Mouse (Mus musculus) cortical plate, adult 2 months (tissue): ENCODE data around the gene Fam189a1. TPM values are rescaled to one million over a fixed set of nuclear protein-coding genes. Genes with fewer than 3 reads are reported as not detected.

ENCODE experiments used
- H3K27ac ChIP-seq: fragments of 200-500 bp; 2 replicates; pipeline ENCODE4 v1.5.1; 2012; ENCODE audit warnings: low read length, control low read depth, inconsistent platforms; ENCODE audit not compliant: insufficient read depth
- H3K4me1 ChIP-seq: fragments of 200-500 bp; 2 replicates; pipeline ENCODE4 v1.6.1; 2011; ENCODE audit warnings: low read length; ENCODE audit not compliant: control insufficient read depth, insufficient read depth
- H3K4me3 ChIP-seq: fragments of 200-500 bp; 2 replicates; pipeline ENCODE4 v1.5.1; 2011; ENCODE audit warnings: mild to moderate bottlenecking, low read length, control low read depth; ENCODE audit not compliant: insufficient read depth
- CTCF ChIP-seq: fragments of 200-500 bp; IDR thresholded peaks from 2 replicates; pipeline ENCODE4 v1.5.1; 2011; ENCODE audit warnings: mild to moderate bottlenecking, control low read depth, low read length; ENCODE audit not compliant: insufficient read depth; ENCODE audit errors: extremely low read depth
- POLR2A ChIP-seq: fragments of 200-500 bp; IDR thresholded peaks from 2 replicates; pipeline ENCODE4 v1.6.1; 2011; ENCODE audit warnings: mild to moderate bottlenecking, low read length, control low read depth; ENCODE audit not compliant: insufficient read depth; ENCODE audit errors: extremely low read depth
- polyA plus RNA-seq: library from polyadenylated mRNA; depleted of rRNA; stranded (reverse); fragments of >200 nt; gene quantifications from 2 replicates; pipeline ENCODE4 v1.2.3, GENCODE M21; 2012

Fam189a1 gene
- polyA plus RNA-seq, 1 experiment, result 61.3 TPM

GRCm38 (mm10) chr7:65049236-65049954 lies 107.0 kb downstream of the Fam189a1 start:
- Histone ChIP-seq H3K27ac (no peak overlapping the region), H3K4me3 (no peak overlapping the region), H3K4me1 (peaks cover 2% of the 10 kb centered on the region; the same call in 1 of the 2 replicates)
- TF ChIP-seq POLR2A (no peak), CTCF (no peak)

GRCm38 (mm10) chr7:65047700-65048099 lies 108.7 kb downstream of the Fam189a1 start:
- Histone ChIP-seq H3K4me1 (peaks cover 2% of the 10 kb centered on the region; the same call in 1 of the 2 replicates), H3K4me3 (no peak overlapping the region), H3K27ac (no peak overlapping the region)
- TF ChIP-seq CTCF (no peak), POLR2A (no peak)

- TF ChIP-seq CTCF (no peak), POLR2A (no peak)
- no peak overlapping the region for H3K27ac ChIP-seq
Observed at GRCm38 (mm10) chr7:65046690-65047089, 109.7 kb downstream of the Fam189a1 start.

GRCm38 (mm10) chr7:65044280-65044679 lies 112.1 kb downstream of the Fam189a1 start:
- TF ChIP-seq CTCF (no peak), POLR2A (no peak)
- Histone ChIP-seq H3K4me1 (peaks cover 2% of the 10 kb centered on the region; the same call in 1 of the 2 replicates), H3K4me3 (no peak overlapping the region), H3K27ac (no peak overlapping the region)

More at GRCm38 (mm10) chr7:65046690-65047089, 109.7 kb downstream of the Fam189a1 start:
- H3K4me1 ChIP-seq, result peaks cover 2% of the 10 kb centered on the region; the same call in 1 of the 2 replicates
- no peak overlapping the region for H3K4me3 ChIP-seq

DNA sequence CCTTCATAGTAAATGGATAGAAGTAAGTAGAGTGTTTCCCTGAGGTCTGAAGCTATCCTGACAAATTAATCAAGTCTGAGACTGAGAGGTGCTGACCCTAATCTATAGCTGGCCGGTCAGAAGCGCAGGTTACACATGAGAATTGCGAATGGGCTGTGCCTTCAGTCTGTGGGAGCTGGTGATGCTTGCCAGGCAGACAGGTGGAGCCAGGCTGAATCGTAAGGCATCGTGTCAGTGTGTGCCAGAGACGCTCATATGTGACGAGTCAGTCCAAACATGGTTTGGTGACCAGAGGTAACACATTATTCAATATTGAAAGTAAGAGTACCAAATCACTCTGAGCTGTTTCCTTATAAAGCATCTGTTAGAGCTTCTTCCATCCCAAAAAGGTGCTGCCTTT lies 115.3 kb downstream of the Fam189a1 start:
- no peaks in the 10 kb centered on the region for H3K4me1 ChIP-seq
- no peak overlapping the region for H3K4me3 ChIP-seq
- TF ChIP-seq POLR2A, result no peak
- no peak for TF ChIP-seq CTCF
- H3K27ac ChIP-seq, result no peak overlapping the region

DNA sequence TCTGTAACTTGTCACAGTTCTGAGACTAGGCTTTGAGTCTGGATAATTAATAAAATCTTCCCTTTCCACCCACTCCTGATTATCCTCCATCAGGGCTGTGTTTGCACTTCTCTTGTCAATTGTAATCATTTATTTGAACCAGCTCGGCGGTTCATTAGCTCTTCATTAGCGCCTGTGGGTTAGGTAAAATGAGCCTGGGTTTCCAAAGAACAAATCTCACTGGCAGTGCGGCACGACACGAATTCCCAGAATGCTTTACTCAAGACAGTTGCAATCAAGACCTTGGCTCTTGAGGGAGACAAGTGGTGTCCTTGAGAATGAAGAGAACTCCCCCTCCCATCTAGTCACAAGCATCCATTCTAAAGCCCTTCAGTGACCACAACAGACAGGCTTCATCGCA lies 124.6 kb downstream of the Fam189a1 start:
- TF ChIP-seq POLR2A (no peak), CTCF (no peak)
- Histone ChIP-seq H3K27ac (no peak overlapping the region), H3K4me3 (no peak overlapping the region), H3K4me1 (no peaks in the 10 kb centered on the region)

GRCm38 (mm10) chr7:65031195-65031594 lies 125.2 kb downstream of the Fam189a1 start:
- Histone ChIP-seq H3K4me3 (no peak overlapping the region), H3K27ac (no peak overlapping the region), H3K4me1 (no peaks in the 10 kb centered on the region)
- TF ChIP-seq CTCF, result no peak
- TF ChIP-seq POLR2A, result no peak

- H3K27ac ChIP-seq, result no peak overlapping the region
- no peaks in the 10 kb centered on the region for H3K4me1 ChIP-seq
- TF ChIP-seq CTCF, result no peak
- TF ChIP-seq POLR2A, result no peak
- H3K4me3 ChIP-seq, result no peak overlapping the region
Observed at GRCm38 (mm10) chr7:65029985-65030384, 126.4 kb downstream of the Fam189a1 start.

DNA sequence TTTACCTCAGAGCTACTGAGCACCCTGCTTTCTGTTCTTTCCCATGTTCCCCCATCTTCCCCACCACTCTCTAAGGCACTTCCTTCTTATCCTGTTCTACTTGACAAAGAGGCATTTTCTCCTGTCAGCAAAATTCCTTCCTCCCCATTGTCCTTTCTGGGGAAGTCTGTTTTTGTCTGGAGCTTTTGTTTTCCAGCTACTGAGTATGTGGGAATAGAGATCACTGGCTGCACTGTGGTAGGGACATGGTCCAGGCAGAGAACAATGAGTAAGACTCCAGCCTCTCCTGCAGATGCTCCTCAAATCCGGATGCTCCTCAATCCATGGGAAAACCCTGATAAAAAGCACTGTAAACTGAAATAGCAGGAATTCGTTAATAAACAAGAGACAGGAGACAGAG lies 135.1 kb downstream of the Fam189a1 start:
- H3K27ac ChIP-seq, result no peak overlapping the region
- TF ChIP-seq CTCF, result no peak
- TF ChIP-seq POLR2A, result no peak
- no peaks in the 10 kb centered on the region; the same call in 1 of the 2 replicates for H3K4me1 ChIP-seq
- no peak overlapping the region for H3K4me3 ChIP-seq

DNA sequence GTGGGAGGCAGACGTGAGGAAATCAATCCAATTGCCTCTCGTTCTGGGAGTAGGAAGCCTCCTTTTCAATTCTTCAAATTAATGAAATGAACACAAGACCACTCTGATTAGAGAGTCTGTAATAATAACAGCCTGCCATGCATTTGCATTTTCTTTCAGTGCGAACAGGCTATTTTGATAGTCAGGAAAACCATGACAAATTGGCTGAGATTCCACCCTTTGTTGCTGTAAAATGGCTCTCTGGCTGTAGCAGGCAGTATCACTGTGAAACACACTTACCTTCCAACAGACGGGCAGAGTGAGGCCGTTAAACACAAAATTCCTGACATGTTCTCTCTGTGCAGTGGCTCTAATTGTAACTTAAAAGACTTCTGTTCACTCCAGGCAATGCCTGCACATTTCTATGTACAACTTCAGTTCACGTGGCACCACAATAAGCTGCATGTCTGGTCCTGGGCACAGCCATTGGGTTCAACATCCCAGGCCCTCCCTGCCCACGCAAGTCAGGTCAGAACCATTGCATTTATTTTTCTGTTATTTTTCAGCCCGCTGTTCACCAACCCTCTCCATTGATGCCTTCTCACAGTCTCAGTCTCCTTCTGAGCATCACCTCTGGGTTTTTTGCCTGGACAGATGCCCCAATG lies 138.2 kb downstream of the Fam189a1 start:
- H3K4me3 ChIP-seq, result no peak overlapping the region
- no peak for TF ChIP-seq POLR2A
- TF ChIP-seq CTCF, result no peak
- peaks cover 2% of the 10 kb centered on the region for H3K4me1 ChIP-seq
- no peak overlapping the region for H3K27ac ChIP-seq
